20 mouse cellular contexts compared by ENCODE assay signal in the genomic region with DNA sequence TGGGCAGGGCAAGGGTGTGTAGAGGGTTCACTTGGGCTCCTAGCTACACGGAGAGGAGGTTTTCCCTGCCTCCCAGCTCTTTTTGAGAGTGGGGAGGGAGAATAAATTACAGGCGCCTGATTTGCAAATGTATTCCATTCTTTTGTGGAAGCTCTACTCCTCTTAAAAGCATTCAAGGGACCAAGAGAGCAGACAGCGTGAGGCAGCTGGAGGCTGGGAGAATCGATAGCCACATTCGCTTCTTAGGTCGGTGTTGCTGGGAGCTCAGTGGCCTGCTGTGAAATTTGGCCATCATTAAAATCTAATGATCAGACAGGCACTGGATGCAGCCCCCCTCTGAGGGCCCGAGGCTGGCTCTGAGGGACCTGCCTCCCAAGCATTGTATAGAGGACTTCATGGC.
A peak's percentile ranks its signal among the peaks of the same experiment; 100 is the strongest.
DNase-seq lines count a peak whose midpoint lies in the region; ATAC-seq and TF ChIP-seq lines count a peak whose summit lies in the region.
"Had no signal": no experiment of that assay in that cellular context is flagged by ENCODE, and none has a peak within 500 bp of the region (broad histone marks: within the 10 kb centered on the region; RNA-seq: fewer than 3 reads in every experiment).

No protein-coding gene starts in this region.

- no peak for TF ChIP-seq CTCF in heart, adult 2 months (IDR thresholded peaks at IDR 0.05)

- no peak for TF ChIP-seq POLR2A in heart, adult 2 months (IDR thresholded peaks at IDR 0.05; ENCODE audit: insufficient read depth, low read depth, low read length)

- H3K9me3 ChIP-seq in limb, embryonic 10.5 days (replicated peaks), result no peaks in the 10 kb centered on the region
- no peaks in the 10 kb centered on the region for H3K9me3 ChIP-seq in midbrain, embryonic 16.5 days (replicated peaks; ENCODE audit: control insufficient read depth, low read length, poor library complexity, severe bottlenecking)
- H3K9me3 ChIP-seq: heart, embryonic 10.5 days had no signal

- H3K36me3 ChIP-seq in limb, embryonic 10.5 days, result no peaks in the 10 kb centered on the region
- no peaks in the 10 kb centered on the region for H3K36me3 ChIP-seq in midbrain, embryonic 16.5 days (ENCODE audit: control insufficient read depth, insufficient read depth, low read length)
- no peaks in the 10 kb centered on the region for H3K36me3 ChIP-seq in heart, adult 2 months (ENCODE audit: control insufficient read depth, insufficient read depth, low read length)
- H3K36me3 ChIP-seq: heart, embryonic 10.5 days had no signal

- ATAC-seq in midbrain, embryonic 16.5 days, result no peak
- no peak for ATAC-seq in CD4-positive, CD25-positive, alpha-beta regulatory T cell, adult 4 months
- ATAC-seq: inflammation-experienced regulatory T-cells, adult 6 months had no signal

- peak overlapping the region; percentile 46 for H3K27ac ChIP-seq in limb, embryonic 10.5 days
- H3K27ac ChIP-seq in midbrain, embryonic 16.5 days (ENCODE audit: low read length), result 0 out of 2 replicates have a peak overlapping the region, but pooled peaks have one; percentile 19
- no peak overlapping the region for H3K27ac ChIP-seq in heart, adult 2 months
- H3K27ac ChIP-seq: heart, embryonic 10.5 days; macrophage had no signal

- WGBS in limb, embryonic 10.5 days, result 29% methylated on average over 7 of the region's 7 CpGs
- 8% methylated on average over 7 of the region's 7 CpGs for WGBS in midbrain, embryonic 16.5 days
- WGBS in heart, adult 2 months, result 61% methylated on average over 7 of the region's 7 CpGs

- H3K4me2 ChIP-seq in midbrain, embryonic 16.5 days (ENCODE audit: low read length), result no peak overlapping the region
- H3K4me2 ChIP-seq: liver, embryonic 11.5 days; lung, embryonic 14.5 days had no signal

- H3K27me3 ChIP-seq in limb, embryonic 10.5 days (ENCODE audit: low read depth, poor library complexity, severe bottlenecking), result peaks cover 53% of the 10 kb centered on the region
- H3K27me3 ChIP-seq in midbrain, embryonic 16.5 days (ENCODE audit: control insufficient read depth, insufficient read depth, low read depth, low read length), result no peaks in the 10 kb centered on the region
- H3K27me3 ChIP-seq in heart, adult 2 months (ENCODE audit: control insufficient read depth, insufficient read depth, low read length), result no peaks in the 10 kb centered on the region

- peak; percentile 37 for DNase-seq in embryo, embryonic 10 days (ENCODE audit: low spot score)
- DNase-seq in embryo, embryonic 11 days, result no peak
- DNase-seq in retina, embryonic 14.5 days (ENCODE audit: low spot score), result peak; percentile 27
- no peak for DNase-seq in retina, postnatal 1 day
- no peak for DNase-seq in limb, embryonic 10.5 days (ENCODE audit: low spot score)
- no peak for DNase-seq in heart, adult 2 months
- DNase-seq: adrenal gland, postnatal 25 days; cerebellum, adult 9-10 months; gastrocnemius, postnatal 25 days; heart, postnatal 10 days; kidney, adult 8-10 months; kidney, postnatal 36 days; lung, embryonic 14.5 days; thymus, adult 2 months had no signal

- intact Hi-C loops in heart, adult 2 months (cut with DNase I), result no loop called here

- H3K4me3 ChIP-seq in limb, embryonic 10.5 days, result no peak overlapping the region
- no peak overlapping the region for H3K4me3 ChIP-seq in midbrain, embryonic 16.5 days (ENCODE audit: low read depth, low read length)
- H3K4me3 ChIP-seq in heart, adult 2 months, result no peak overlapping the region
- H3K4me3 ChIP-seq: heart, embryonic 10.5 days had no signal

- no peaks in the 10 kb centered on the region for H3K79me2 ChIP-seq in heart, adult 2 months (replicated peaks; ENCODE audit: control insufficient read depth, insufficient read depth, low read length)

- H3K9ac ChIP-seq in midbrain, embryonic 16.5 days (ENCODE audit: low read depth, low read length), result no peak overlapping the region
- no peak overlapping the region for H3K9ac ChIP-seq in heart, adult 2 months (ENCODE audit: low read depth, low read length)
- H3K9ac ChIP-seq: lung, embryonic 14.5 days had no signal

- no peak for TF ChIP-seq EP300 in heart, adult 2 months (IDR thresholded peaks at IDR 0.05; ENCODE audit: insufficient read depth, low read depth, low read length)

- H3K4me1 ChIP-seq in limb, embryonic 10.5 days, result peaks cover 89% of the 10 kb centered on the region
- H3K4me1 ChIP-seq in midbrain, embryonic 16.5 days (ENCODE audit: control insufficient read depth, insufficient read depth, low read length), result peaks cover 20% of the 10 kb centered on the region
- no peaks in the 10 kb centered on the region for H3K4me1 ChIP-seq in heart, adult 2 months (ENCODE audit: control insufficient read depth, insufficient read depth, low read length)

Comparison
In these comparisons a context has a peak if more than half of its experiments do, and no peak if none do; other contexts are left out.
1. DNase-seq: peak in embryo, embryonic 10 days (single experiment) and retina, embryonic 14.5 days (single experiment); none in embryo, embryonic 11 days (single experiment), retina, postnatal 1 day (single experiment), limb, embryonic 10.5 days (single experiment) and heart, adult 2 months (0 of 2).